Mouse (Mus musculus): ENCODE results near the gene Hdgf.

The Hdgf gene

DNA sequence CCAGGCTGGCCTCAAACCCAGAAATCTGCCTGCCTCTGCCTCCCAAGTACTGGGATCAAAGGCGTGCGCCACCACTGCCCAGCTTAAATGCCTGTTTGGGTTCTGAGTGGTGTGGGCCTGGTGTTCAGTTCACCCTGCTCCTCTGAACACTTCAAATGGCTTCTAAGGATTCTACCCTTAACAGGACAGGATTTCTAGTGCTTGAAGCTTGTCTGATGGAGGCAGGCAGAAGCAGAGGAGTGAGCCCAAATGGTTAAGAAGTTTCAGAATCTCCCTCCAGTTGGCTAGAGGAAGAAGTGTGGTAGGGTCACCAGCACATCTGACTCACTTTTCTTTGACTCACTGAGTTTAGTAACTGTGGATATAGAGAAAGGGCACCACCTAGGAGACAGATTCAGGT, 3.3 kb downstream of the Hdgf start:
- in situ Hi-C loops (cut with MboI, MseI) = no loop called here

DNA sequence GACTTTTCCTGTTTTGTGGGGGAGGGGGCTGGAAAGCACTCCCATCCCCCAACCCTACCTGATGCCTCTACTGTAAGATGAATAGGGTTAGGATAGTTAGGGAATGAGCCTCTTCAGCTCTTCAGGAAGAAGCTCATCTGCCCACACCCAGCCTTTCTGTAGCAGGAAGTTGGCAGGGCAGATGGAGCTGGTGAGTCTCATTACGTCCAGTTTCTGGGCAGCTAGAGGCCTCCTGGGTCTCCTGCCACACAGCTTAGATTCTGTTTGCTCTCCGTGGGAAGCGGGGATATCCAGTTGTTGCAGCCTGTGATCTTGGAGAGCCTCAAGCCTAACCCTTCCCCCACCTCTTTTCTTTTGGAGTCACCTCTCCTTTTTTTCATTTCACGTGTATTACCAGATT, 3.8 kb downstream of the Hdgf start:
- in situ Hi-C loops (cut with MboI, MseI) = no loop called here

DNA sequence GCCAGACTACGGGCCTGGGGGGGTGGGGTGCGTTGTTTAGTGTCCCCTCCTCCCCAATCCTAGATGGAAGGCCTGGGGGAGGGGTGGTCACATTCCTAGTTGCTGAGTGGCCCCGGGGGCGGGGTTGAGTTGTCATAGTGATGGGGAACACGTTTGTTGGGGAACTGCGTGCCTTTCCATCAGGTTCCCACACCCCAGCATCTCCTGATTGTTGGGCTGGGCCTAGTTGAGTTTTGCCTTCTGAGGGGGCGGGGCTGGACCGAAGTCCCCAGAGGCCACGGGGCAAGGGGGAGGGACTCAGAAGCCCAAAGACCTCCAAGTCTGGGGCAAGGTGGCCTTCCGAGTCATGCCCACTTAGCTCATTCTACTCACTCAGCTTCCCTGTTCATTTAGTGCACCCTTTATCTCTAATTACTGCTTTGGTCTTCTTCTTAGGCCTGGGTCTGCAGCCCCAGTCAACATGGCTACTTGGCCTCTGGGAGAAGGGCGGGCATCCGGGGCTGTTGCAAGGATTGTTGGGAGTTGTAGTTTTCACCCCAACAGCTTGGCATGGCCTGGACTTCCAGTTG, 4.5 kb downstream of the Hdgf start:
- in situ Hi-C loops (cut with MboI, MseI) = no loop called here

DNA sequence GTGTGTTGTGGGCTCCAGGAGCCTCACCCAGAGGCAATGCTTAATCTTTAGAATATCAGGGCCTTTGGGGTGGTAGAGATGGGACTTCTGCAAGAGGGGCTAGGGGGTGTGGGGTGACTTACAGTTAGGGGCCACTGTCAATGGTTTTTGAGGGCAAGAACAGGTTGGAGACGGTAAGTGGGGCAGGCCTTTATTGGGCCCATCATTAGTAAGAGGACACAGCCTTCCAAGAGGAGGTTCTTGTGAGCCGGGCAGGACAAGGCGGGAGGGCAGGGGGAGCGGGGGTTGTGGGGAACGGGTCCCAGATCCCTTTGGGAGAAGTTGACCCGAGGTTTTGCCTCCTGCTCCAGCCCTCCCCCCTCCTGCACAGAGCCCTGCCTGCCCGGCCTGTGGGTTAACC, 7.4 kb downstream of the Hdgf start:
- in situ Hi-C loops (cut with MboI, MseI) = no loop called here

DNA sequence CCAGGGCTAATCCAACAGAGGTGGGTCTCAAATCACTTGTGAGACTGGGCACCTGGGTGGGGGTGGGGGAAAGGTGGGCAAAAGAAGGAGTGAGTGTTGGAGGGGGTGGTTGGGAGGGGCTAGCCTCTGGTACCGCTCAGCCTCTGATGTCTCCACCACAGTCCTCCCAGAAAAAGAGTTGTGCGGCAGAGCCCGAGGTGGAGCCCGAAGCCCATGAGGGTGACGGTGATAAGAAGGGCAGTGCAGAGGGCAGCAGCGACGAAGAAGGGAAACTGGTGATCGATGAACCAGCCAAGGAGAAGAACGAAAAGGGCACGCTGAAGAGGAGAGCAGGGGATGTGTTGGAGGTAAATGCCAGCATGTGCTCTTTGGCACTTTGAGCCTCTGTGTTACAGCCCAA, 7.8 kb downstream of the Hdgf start:
- in situ Hi-C loops (cut with MboI, MseI) = no loop called here

DNA sequence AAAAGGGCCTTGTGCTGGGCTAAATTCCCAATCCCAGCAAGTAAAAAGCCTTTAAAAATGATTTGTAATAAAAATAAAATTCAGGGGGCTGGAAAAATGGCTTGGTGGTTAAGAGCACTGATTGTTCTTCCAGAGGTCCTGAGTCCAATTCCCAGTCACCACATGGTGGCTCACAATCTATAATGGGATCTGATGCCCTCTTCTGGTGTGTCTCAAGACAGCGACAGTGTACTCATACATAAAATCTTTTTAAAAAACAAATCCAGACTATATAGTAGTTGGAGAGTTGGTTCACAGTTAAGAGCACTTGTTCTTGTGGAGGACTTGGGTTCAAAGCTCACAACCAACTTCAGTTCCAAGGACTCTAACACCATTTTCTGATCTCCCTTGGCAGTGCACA, 10.9 kb downstream of the Hdgf start:
- in situ Hi-C loops (cut with MboI, MseI) = no loop called here

DNA sequence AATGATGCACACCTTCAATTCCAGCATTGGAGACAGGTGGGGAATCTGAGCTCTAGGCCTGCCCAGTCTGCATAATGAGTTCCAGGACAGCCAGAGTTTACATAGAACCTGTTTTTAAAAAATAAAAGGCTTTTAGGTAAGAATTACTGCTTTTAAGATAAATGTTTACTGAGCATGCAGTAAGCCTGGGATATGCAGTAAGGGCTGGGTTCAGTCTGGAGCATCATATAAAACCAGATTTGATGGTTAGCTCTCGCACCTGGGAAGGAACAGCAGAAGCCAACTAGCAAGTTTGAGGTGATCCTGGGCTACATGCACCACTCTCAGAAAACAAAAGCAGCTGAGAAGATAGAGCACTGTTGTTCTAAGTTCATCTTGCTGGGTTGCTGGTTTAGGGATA, 12.4 kb downstream of the Hdgf start:
- in situ Hi-C loops (cut with MboI, MseI) = no loop called here

DNA sequence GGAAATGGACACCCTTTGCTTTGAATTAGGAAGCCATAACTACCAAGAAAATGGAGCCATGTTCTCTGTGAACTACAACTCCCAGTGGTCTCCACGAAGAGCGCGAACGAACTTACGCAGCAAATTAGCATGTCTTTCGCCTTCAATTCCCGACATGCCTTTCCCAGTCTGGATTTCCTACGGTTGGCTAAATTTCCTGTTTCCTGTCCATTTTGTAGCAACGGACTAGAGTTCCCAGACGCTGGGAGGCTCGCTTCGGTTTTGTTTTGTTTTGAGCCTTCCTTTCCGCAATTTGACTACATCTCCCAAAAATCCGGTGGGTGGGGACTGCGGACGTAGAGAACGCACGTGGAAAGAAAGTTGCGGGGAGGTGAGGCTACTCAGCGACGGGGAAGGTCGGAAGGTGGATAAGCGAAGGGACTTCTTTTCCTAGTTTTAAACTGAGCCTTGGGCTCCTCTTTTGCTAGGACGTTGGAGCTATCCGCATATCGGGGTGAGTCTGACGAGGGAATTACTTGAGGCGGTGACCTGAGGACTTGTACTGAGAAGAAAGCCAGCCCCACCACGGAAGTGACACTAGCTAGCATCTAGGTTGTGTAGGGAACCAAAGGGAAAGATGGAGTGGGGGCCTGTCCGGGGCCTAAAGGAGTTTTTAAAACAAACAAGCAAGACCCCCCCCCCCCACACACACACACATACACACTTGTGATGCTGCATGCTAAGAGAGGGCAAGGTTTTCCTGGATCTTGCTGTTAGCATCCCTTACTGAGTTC, 13.4 kb downstream of the Hdgf start, which contains the start of gene Mrpl24:
Gene Mrpl24 (plus strand): TSS at position 171 of the 773 bp plus-strand sequence.
- in situ Hi-C loops (cut with MboI, MseI) = no loop called here

DNA sequence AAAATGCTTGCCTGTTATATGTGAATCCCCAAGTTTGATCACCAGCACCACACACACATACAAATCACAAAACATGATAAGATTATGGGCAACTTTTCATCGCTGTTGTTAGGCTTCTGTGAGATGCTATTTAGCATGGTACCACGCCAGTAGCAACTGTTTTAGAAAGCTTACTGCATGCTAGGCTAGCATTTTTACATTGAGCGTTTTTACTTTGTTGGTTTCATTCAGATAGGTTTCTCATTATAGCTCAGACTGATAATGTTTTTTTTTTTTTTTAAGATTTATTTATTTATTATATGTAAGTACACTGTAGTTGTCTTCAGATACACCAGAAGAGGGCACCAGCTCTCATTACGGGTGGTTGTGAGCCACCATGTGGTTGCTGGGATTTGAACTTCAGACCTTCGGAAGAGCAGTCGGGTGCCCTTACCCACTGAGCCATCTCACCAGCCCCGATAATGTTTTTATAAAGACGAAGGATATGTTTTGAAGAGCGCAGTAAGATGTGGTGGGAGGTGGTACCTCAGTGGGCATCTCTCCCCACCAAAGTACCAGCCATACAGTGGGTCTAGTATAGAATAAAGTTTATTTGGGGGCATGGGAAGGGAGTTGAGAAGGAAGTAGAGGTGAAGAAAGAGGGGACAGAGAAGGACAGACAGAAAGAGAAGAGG, 14.3 kb downstream of the Hdgf start:
- in situ Hi-C loops (cut with MboI, MseI) = no loop called here

DNA sequence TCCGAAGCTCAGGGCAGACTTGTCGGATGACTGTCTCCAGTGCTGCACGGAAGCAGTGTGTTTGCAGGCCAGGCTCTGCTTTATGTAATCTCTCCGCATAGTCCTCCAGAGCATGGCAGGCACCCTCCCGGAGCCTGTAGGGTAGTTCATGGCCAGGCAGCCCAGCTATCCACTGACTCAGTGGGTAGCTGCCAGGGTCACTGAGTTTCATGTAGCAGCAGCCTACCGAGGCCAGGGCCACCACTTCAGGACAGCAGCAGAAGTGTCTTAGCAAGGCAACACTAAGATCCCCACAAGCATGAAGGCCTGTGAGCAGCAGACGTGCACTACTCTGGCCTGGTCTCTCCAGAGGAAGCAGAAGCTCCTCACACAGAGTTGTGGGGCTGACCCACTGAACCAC, 18.9 kb downstream of the Hdgf start:
- in situ Hi-C loops (cut with MboI, MseI) = no loop called here

DNA sequence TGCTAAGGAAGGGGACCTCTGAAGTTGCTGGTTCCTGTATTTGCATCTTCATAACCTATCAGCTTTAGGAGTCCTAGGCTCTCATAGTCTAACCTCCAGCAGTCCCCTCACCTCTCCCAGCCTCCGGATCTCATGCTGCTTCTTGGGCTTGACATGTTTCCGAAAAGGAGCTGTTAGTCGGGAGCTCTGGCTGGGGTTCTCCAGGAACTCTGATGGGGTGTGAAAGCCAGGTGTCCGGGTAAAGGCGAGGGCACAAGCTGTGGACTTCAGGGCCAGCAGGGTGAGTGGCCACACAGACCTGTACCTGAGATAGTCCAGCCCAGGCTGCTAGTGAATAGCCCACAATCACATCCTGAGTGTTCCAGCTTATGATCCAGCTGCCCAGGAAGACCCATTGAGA, 21.3 kb downstream of the Hdgf start:
- in situ Hi-C loops (cut with MboI, MseI) = no loop called here

DNA sequence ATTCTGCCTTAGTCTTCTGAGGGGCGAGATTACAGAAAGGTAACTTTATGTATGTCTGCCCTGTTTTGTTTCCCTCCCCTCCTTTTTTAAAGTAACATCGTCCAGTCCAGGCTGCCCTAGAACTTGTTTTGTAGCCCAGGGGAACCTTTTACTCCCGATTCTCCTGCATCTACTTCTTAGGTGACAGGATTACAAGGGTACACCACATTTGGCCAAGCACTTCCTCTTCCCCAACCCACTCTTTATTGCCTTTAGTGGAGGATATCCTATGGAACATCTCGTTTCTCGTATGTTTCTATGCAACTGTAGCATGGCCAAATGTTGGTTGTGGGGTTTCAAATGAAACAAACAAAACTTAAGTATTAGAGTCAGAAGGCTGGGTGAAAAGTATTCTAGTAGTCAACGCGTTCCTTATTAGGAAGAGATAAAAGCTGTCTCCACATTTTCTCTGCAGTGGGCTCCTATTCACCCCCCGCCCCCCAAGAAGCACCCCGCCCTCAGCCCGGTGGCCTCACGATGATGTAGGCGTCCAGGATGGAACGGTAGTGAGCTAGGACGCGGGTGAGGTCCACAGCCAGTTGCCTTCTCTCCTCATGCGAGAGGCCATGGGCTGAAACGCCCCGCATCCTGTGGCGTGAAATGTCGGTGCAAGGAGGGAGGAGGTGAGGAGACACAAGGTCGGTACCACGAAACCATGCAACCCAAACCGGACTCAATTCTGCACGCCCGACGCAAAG, 23.4 kb downstream of the Hdgf start:
- in situ Hi-C loops (cut with MboI, MseI) = no loop called here

DNA sequence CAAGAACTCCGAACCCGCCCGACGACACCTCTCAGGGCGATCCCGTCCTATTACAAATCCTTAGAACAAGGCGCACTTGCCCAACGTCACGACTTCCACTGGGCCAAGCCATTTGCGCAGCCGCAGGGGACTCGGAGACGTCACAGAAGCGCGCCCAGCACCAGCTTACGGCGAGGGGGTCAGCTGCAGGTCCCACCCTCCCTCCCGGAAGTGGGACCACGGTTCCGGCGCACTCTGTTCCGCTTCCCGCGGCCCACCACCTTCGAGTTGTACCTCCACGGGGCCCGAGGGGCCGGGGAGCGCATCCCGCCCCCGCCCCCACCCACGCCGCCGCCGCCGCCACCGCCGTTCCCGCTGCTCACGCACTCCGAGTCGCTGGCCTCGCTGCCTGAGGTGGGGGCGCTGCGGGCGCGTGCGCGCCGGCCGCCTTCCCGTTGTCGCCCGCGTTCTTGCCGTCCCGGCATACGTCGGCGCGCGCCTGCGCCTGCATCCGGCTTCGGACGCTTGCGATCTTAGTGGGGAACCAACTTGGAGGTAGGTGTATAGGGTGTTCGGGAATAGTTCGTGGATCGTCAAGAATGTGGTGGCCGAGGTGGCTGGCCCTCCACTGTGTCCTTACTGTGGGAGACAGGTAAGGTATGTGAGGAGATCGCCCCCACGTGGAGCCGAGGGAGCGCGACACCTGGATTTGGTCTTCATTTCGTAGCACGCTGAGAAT, 24.1 kb downstream of the Hdgf start, which contains the start of the genes Isg20l2 and Rrnad1:
Gene Isg20l2 (plus strand): TSS at position 237 of the 718 bp plus-strand sequence.
Gene Rrnad1 (minus strand): TSS at position 640 of the 718 bp plus-strand sequence.
- in situ Hi-C loops (cut with MboI, MseI) = no loop called here

DNA sequence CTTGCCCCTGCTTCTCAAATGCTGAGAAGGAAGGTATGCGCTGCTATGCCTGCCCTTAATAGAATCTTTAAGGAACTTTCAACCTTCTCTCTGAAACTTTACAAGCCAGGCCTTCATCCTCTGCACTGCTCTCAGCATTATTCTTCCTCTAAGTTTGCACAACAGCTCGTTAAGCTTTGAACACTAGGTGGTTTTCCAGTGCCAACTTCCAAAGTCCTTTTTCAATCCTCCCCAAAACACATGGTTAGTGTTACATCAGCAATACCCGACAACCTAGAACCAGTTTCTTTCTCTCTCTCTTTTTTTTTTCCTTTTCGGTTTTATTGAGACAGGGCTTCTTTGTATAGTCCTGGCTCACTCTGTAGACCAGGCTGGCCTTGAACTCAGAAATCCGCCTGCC, 27.9 kb downstream of the Hdgf start:
- in situ Hi-C loops (cut with MboI, MseI) = no loop called here

DNA sequence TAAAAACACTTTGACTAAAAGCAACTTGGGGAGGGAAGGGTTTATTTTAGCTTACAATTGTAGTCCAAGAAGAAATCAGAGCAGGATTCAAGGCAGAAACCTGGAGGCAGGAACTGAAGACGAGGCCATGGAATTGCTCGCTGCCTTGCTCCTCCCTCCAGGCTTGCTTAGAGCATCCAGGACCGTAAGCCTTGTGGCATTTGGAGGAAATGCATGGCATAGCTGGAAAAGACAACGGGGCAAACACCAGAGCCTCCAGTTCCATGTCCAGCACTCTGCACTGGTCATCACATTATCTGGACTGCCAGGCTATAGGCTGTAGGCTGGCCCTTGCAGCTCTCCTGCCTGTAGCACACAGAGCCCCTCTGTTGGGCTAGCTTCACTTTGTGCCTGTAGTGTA, 28.4 kb downstream of the Hdgf start:
- in situ Hi-C loops (cut with MboI, MseI) = no loop called here

DNA sequence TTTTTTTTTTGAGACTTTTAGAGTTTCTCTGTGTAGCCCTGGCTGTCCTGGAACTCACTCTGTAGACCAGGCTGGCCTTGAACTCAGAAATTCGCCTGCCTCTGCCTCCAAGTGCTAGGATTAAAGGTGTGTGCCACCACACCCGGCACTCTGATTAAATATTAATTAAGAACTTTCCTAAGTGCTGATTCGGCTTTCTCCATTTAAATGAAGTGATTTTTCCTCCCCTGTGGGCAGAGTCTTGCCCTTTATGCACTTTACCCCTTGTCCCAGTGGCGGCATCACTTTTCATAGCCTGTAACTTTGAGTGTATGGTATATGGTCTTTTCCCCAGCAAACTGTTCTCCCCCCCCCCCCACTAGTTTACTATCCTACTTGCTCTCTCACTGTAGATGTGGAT, 29.1 kb downstream of the Hdgf start:
- in situ Hi-C loops (cut with MboI, MseI) = no loop called here

DNA sequence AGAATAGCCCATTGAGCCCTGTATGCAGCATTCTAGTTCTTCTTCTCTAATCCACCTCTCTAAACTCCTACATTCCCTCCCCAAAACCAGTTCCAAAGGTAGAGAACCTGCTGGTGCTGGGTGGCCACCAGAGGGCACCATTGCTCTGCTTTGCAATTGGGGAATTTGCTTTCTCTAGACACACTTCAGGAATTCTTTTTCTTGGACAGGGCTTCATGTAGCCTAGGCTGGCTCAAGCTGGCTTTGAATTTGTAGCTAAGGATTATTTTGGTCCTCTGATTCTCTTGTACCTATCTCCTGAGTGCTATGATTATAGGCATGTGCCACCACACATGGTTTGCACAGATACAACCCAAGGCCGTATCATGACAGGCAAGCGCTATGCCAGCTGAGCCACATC, 29.7 kb downstream of the Hdgf start:
- in situ Hi-C loops (cut with MboI, MseI) = no loop called here

DNA sequence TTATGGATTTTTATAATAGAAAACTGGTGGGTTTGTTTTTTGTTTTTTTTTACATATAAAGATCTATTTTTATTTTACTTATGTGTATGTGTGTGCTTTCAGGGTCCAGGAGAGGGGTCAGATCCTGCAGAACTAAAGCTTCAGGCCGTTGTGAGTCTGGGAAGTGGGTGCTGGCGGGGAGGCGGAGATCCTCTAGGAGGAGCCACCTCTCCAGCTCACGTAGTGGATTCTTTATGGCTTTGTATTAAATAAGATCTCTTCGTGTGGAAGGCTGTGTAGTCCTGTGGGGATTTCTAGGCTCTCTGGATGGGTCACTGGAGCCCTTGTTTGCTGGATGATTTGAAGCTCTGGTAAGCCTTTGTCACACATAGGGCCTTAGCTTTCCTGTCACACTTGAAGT, 34.5 kb downstream of the Hdgf start:
- in situ Hi-C loops (cut with MboI, MseI) = no loop called here

DNA sequence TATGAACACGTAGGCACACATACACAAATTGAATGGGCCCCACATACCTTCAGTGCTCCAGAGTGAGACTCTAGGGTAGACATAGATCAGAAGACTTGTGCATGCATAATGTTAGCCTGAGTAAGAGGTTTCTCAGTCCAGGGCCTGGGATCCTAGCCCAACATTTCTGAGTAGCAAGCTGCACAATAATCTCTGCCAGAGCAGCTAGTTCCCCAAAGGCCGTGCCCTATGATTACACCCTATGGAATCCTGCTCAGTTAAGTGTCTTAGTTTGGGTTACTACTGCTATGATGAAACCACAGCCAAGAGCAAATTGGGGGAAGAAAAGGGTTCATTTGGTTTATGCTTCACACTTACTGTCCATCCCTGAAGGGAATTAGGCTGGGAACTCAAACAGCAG, 36.4 kb downstream of the Hdgf start:
- in situ Hi-C loops (cut with MboI, MseI) = no loop called here

DNA sequence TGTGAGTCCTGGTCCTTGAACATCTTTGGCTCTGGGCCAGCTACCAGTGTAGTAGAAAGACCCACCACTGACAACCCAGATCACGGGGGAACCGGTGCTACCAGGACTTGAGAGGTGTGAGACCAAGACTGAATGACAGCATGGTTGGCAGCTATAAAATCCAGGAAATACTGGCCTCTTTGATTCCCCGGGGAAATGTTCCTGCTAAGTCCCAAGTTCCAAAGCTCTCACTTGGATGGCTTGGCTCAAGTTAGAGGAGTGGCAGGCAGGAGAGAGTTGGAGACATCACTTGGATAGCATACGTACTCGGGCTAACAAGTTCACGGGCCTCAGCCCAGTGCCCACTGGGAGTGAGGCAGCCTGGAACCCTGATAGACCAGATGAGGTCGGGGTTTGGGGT, 37.5 kb downstream of the Hdgf start:
- in situ Hi-C loops (cut with MboI, MseI) = no loop called here

DNA sequence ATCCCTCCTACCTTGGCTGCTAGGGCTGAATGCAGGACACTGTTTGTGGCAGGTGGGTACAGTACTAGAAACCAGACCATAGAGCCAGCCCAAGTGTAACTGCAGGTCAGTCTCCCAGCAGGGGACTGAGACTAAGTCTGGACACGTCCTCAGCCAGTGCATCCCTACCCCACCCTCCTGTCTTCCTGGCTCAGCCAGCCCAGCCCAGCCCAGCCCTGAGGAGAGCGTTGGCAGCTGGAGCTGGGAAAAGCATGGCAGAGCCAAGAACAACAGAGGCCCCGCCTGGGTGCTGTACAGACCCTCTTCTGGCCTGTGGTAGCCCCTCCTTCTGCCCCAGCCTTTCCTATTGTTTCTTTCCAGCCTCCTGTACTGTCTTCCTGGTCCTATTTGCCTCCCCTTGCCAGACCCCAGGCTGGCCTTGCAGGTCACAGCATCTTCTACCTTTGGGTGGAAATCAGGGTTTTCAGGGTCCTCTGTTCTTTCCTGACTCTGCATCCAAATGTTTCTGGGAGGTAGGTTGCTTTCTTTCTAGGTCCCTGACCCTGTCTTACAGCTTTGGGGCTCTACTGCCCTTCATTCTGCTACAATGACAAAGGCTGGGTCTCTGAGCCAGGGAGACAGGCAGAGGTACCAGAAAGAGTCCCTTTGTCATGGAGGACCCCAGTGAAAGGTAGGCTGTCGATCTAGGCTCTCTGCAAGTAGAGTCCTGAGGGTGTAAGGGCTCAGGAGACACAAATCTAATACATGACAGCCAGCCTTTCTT, 38.9 kb downstream of the Hdgf start:
- in situ Hi-C loops (cut with MboI, MseI) = no loop called here

Measured in regulatory T cell (primary cell).